Mouse (Mus musculus) retina, adult 2 months (tissue): ENCODE data around the gene Foxp3.
A peak's percentile ranks its signal among the peaks of the same experiment; 100 is the strongest.

Experiments
- DNase-seq: peaks from one replicate; pipeline ENCODE4 v3.0.0-alpha.2; 2012; ENCODE audit warnings: low read depth, low spot score

The Foxp3 gene

DNA sequence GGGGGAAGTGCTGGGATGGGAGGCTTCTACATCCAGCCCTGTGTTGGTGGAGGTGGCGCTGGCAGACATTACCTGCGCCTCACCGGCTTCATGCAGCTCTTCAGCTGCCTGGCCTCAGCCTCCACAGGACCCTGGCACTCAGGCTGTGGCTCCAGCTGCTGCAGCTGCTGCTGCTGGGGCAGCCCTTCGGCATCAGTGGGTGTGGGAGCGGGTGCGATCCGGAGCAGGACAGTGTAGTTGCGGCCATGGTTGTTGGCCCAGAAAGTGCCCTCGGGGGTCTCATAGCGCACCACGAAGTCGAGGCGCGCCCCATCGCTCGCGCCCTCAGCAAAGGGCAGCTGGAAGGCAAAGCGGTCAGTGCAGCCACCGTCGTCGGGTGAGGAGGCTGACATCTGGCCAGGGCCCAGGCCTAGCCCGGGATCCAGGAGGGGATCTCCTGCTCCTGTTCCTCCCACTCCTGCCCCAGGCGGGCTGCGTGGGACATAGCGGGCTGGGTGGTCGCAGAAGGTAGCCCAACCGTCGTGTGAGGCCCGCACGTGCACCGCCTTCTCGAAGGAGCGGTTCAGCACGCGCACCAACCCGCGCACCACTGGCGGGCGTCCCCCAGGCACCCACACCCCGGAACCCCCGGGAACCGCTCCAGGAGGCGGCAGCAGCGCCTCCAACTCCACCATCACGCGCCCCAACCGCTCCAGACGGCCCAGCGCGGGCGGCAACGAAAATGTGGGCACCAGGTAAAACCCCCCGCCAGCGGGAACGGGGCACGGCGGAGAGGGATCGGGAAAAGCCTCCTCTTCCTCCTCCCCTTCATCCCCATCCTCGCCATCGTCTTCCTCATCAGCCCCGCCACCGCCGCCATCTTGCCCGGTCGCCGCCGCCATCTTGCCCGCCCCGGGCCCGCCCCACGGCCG is at the start of gene Foxp3:
TSS of gene Foxp3 (plus strand) at position 469 of the 911 bp plus-strand sequence.
- DNase-seq, result peak; percentile 2

DNA sequence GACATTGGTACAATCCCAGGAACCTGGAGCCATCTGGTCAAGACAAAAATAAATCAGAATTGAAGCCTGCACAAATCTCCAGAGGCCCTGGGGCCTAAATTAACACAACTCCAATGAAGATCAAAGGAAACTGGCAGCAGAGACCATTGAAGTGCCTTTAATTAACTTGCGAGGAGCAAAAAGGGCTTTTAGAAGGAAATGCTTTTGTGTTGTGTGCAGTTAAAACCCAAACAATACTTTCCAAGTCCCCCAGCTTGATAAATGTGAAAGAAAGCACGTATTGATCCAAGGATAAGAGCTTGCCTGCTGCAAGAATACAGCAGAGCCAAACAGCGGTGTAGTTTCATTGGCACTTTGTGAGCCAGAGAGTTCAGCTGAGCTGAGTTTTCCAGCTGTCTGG is 48.5 kb upstream of the Foxp3 start:
- DNase-seq, result no peak

DNA sequence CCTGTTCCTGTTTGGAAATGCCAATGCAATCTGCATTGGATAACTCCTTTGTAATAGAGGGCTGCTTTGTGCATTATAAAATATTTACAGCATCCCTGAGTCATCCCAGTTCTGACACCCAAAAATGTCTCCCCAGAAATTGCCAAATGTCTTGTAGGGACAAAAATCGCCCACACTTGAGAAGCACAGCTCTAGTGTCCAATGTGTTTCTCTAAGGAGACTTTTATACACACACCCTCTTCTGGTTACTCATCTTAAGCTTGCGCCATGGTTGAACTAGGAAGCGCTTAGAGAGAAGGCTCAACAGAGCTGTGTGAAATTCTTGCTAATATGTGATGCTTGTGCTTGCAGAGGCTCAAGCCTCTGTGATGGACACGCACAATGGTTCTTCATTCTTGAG is 20.0 kb upstream of the Foxp3 start:
- DNase-seq, result no peak

DNA sequence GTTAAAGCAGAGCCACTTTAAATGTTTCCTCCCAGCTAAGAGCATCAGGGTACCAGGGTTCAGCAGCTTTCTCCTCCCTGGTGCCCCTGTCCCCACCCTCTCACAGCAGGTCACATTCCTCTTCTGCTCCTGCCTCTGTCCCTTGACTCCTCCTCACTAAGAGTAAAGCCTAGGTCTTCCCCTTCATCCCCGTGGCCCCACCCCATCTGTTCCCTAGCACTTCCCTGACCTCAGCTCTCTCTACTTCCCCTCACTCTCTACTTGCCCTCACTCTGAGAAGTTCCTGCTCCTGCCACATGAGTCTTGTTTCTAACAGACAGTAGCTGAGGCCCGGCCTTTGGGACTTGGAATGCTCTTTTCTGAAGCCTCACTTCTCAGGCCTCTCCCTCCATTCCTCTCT is 10.4 kb upstream of the Foxp3 start:
- no peak for DNase-seq

GRCm38 (mm10) chrX:7566352-7566751 is 7.1 kb upstream of the Foxp3 start:
- DNase-seq, result no peak

- DNase-seq, result peak; percentile 6
These were observed 6.0 kb upstream of the Foxp3 start for GRCm38 (mm10) chrX:7567491-7567890.

DNA sequence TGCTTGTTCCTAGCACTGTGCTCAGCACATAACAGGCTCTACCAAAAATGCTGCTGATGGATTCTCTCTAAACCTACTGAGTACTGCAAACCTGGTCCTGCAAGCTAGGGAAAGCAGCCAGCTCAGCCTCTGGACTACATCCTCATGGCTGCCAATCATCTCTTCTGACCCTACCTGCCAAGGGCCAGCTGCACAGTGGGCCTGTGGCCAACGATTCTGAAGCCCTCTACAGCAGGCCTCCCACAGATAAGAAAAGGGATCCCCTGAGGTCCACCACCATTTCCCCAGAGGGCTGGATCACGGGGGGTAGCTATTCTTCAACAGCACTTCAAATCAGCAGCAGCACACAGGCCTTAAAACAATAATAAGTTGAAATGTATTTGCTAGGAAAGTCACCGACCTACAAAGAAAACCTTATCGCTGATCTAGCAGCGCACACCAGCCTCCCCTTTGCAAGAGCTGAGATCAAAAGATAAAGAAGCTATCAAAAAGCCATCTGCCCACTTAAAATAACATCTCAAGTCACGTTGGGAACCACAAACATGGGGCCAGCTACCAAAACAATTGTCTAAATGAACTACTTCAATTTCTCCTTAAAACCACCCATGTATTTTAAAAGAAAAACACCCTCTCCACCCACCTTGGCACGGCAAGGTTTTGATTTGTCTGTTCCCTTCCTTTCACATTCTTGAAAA is 2.8 kb upstream of the Foxp3 start:
- no peak for DNase-seq

DNA sequence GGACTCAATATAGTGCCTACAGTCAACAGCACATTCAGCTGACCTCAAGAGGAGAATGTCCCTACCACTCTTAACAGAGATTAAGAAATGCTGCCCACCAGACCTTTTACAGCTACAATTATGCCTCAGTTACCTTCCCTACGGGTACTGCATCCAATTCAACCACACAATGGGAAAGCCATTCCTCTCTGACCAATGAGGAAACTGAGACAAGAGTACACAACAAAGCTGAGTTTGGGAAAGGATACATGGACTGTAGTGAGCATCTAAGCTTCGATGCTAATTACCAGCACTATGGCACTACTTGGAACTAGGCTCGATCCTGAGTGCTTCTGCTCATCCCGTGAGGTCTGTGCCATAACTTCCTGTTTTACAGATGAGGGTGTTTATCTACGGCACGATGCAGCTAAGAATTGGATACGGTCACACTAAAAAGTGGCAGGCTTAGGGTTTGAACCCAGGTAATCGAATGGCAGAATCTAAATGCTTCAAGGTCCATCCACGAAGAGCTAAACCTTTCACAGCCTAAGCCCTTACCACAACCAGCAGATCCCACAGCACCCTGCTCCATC is 1.8 kb upstream of the Foxp3 start:
- no peak for DNase-seq

DNA sequence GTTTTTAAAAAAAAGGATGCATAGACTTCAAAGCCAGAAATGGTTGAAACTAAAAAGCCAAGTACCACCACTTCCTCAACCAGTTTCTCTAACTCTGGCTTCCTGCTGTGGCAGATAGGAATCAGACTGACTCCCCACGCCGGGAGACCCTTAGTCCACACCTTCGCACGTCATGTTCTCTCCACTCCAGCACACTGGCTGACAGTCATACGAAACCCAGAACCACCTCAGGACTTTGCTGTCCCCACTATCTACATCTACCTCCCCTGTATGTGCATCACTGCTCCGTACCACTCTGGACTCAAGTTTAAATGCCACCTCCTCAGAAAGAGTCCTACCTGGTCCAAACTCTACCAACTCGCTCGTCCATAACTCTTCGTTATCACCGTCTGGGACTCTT is 978 bp upstream of the Foxp3 start:
- no peak for DNase-seq

DNA sequence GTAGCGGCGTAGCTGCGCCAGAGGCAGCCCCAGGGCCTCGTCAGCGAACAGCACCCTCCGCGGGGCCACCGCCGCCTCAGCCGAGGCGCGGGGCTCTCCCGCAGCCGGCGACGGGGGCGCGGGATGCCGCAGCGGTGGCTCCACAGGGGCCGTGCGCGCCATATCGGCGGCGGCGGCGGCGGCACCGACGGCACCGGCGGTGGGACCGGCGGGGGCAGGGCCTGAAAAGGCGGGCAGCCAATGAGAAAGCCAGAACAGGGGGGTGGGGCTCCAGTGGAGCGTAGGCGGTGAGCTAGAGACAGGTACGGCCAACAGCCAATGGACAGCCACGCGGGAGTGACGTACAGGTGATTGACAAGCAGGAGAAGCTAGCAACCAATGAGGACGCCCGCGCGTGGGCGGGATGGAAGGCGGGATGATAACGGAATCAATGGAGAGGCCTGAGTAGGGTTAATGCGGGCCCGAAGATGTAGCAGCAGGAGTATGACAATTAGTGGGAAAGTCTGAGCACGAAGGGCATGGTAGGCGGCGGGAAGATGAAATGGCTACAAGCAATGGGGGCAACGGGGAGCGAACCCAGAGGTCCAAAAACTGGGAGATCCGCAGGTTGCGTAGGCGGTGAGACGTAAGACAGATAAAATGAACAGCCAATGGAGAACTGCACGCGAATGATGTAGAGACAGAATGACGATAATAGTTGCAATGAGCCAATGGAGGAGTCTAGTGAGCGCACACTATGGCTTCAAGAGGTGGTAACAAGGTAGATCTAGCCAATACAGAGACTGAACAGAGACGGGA is 842 bp downstream of the Foxp3 start, which contains the start of gene Ppp1r3f:
TSS of gene Ppp1r3f (minus strand) at position 197 of the 798 bp plus-strand sequence.
- DNase-seq, result peak; percentile 76

GRCm38 (mm10) chrX:7574885-7575231 is 1.4 kb downstream of the Foxp3 start:
- DNase-seq, result no peak

DNA sequence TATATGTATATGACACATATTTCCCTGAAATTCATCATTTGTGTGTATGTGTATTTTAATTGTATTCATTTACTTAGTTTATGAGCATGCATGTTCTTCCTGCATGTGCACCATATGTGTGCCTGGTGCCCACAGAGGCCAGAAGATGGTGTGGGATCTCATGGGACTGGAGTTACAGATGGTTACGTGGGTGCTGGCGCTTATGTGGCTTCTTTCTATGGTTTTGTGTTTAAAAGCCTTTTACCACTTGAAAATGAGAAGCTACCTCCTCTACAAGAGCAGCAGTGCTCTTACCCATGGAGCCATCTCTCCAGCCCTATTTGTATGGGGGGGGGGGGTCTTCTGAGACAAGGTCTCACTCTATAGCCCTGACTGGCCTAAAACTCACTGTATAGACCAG is 7.7 kb downstream of the Foxp3 start:
- no peak for DNase-seq

DNA sequence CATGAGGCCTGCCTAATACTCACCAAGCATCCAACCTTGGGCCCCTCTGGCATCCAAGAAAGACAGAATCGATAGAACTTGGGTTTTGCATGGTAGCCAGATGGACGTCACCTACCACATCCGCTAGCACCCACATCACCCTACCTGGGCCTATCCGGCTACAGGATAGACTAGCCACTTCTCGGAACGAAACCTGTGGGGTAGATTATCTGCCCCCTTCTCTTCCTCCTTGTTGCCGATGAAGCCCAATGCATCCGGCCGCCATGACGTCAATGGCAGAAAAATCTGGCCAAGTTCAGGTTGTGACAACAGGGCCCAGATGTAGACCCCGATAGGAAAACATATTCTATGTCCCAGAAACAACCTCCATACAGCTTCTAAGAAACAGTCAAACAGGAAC is 10.4 kb downstream of the Foxp3 start:
- no peak for DNase-seq

DNA sequence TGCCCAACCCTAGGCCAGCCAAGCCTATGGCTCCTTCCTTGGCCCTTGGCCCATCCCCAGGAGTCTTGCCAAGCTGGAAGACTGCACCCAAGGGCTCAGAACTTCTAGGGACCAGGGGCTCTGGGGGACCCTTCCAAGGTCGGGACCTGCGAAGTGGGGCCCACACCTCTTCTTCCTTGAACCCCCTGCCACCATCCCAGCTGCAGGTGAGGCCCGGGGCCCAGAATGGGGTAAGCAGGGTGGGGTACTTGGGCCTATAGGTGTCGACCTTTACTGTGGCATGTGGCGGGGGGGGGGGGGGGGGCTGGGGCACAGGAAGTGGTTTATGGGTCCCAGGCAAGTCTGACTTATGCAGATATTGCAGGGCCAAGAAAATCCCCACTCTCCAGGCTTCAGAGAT is 12.9 kb downstream of the Foxp3 start:
- no peak for DNase-seq

DNA sequence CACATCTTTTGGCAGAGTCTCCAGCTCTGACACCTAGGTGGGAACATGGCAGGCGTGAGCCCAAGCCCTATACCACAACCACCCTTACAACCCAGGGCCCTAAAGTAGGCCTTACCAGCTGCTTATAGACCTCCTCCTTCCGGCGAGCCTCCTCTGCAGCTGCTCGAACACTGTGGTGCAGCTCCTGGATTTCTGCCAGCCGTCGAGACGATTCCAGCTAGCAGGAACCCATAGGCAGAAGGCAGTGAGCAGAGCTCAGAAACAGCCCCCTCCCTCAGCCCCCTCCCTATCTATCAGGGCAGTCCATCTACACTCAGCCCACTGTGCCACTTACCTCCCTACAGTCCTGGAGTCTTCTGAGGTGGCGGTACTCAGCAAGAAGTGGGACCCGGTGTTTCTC is 21.9 kb downstream of the Foxp3 start:
- DNase-seq, result no peak

- DNase-seq, result no peak
These were observed 30.6 kb downstream of the Foxp3 start for GRCm38 (mm10) chrX:7604004-7604403.

DNA sequence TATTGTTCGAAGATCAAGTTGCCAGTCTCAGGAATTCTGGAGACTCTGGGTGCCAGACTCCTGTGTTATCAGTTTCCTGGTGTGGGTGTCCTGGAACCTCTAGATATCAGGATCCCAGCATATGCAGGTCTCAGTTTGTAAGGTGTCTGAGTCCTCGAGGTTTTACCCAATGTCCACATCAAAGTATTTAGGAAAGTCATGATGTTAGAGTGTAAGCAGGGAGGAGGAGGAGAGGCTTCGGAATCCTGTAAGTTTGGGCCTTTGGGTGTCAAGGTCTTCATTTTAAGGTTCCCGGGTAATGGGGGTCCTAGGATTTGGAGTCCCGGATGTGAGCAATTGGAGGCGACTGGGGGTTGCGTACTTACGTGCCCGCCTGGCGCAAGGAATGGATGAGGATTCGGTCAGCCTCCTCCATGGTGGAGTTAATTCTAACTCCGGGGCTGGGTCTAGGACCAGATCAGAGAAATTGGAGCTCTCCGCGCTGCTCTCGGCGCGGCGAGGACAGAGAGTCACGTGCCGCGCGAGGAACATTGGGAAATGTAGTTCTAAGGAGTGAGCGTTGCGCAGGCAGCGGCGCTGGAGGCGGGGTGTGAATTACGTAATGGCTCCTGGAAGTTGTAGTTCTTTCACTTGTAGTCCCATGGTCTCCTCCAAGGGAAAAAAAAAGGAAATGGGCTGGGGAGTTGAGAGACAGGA is 31.6 kb downstream of the Foxp3 start, which contains the start of gene Ccdc22:
TSS of gene Ccdc22 (minus strand) at position 639 of the 696 bp plus-strand sequence.
- peak; percentile 62 for DNase-seq

DNA sequence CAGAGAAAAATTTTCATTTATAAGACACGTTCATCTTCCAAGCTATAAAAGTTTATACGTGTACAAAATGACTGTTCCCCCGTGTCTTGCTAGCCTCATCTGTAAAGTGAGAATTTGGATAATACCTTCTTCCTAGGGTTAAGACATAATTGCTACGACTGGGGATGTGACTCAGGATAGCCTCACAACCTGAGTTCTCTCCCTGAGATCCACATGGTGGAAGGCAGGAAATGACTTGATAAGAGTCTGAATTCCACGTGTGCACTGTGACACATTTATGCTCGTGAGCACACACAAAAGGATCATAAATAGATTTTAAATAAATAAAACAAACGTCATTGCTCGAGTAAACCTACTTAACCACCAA is 32.1 kb downstream of the Foxp3 start:
- no peak for DNase-seq

- DNase-seq, result peak; percentile 65
These were observed 33.3 kb downstream of the Foxp3 start, which contains the start of gene Cacna1f for GRCm38 (mm10) chrX:7606783-7607182. Gene Cacna1f (plus strand): TSS chrX:7607083.

GRCm38 (mm10) chrX:7610035-7610434 is 36.6 kb downstream of the Foxp3 start:
- no peak for DNase-seq
